In the genomic region with DNA sequence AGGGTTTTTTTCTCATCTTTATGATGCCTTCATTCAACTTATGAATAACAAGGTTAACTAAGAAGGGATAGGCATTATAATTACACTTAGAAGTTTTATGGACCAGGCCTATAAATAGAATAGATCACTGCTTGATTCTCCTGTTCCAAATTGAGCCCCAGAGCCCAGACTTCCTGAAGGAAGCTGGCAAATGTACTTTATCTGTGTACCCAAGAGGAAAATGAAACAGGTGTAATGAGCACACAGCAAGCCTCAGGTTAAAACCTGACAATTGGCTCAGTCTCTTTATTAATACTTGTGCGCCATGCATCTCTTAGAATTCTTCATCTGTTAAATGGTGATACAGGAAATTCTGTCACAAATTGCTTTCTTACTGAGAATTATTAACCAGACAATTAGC, we compare ENCODE assay signal across 32 mouse cellular contexts.
"Had no signal": no experiment of that assay in that cellular context is flagged by ENCODE, and none has a peak within 500 bp of the region (broad histone marks: within the 10 kb centered on the region; RNA-seq: fewer than 3 reads in every experiment).

No protein-coding gene starts in this region.

- H3K4me2 ChIP-seq: limb, embryonic 12.5 days; limb, embryonic 13.5 days; limb, embryonic 15.5 days; liver, embryonic 11.5 days; liver, embryonic 12.5 days; liver, embryonic 13.5 days; liver, embryonic 15.5 days; lung, embryonic 14.5 days; lung, embryonic 15.5 days; midbrain, embryonic 11.5 days; midbrain, embryonic 12.5 days; midbrain, embryonic 13.5 days; midbrain, embryonic 15.5 days; neural tube, embryonic 12.5 days; neural tube, embryonic 13.5 days had no signal

- H3K27ac ChIP-seq: limb, embryonic 10.5 days; limb, embryonic 12.5 days; limb, embryonic 13.5 days; limb, embryonic 15.5 days; liver, embryonic 12.5 days; liver, embryonic 13.5 days; liver, embryonic 14.5 days; liver, embryonic 15.5 days; lung, embryonic 15.5 days; macrophage; midbrain, embryonic 10.5 days; midbrain, embryonic 12.5 days; midbrain, embryonic 13.5 days; midbrain, embryonic 15.5 days; neural tube, embryonic 12.5 days; neural tube, embryonic 13.5 days had no signal

- H3K27me3 ChIP-seq: limb, embryonic 12.5 days; limb, embryonic 13.5 days; limb, embryonic 15.5 days; liver, embryonic 12.5 days; liver, embryonic 13.5 days; liver, embryonic 15.5 days; lung, embryonic 15.5 days; megakaryocyte, embryonic 14.5 days; midbrain, embryonic 12.5 days; midbrain, embryonic 13.5 days; midbrain, embryonic 15.5 days; neural tube, embryonic 12.5 days; neural tube, embryonic 13.5 days had no signal

- DNase-seq: left cerebral cortex, postnatal 4 days; liver; liver, embryonic 13.5 days; lung, adult 18-20 months; lung, adult 2 months; lung, embryonic 14.5 days; lung, postnatal 10 days; lung, postnatal 14 days; lung, postnatal 36 days; lung, postnatal 4 days; midbrain, embryonic 14.5 days had no signal

- ATAC-seq: liver, embryonic 12.5 days; lung, postnatal 0 days; midbrain, embryonic 13.5 days; midbrain, embryonic 15.5 days; midbrain, embryonic 16.5 days had no signal

- H3K4me3 ChIP-seq: limb, embryonic 10.5 days; limb, embryonic 12.5 days; limb, embryonic 13.5 days; limb, embryonic 15.5 days; liver, embryonic 12.5 days; liver, embryonic 13.5 days; liver, embryonic 15.5 days; lung, embryonic 15.5 days; megakaryocyte, embryonic 14.5 days; midbrain, embryonic 10.5 days; midbrain, embryonic 12.5 days; midbrain, embryonic 13.5 days; midbrain, embryonic 15.5 days; myocyte; neural tube, embryonic 12.5 days; neural tube, embryonic 13.5 days had no signal

- H3K4me1 ChIP-seq: limb, embryonic 10.5 days; limb, embryonic 12.5 days; limb, embryonic 13.5 days; limb, embryonic 15.5 days; liver, embryonic 12.5 days; liver, embryonic 13.5 days; liver, embryonic 15.5 days; lung, embryonic 15.5 days; megakaryocyte, embryonic 14.5 days; midbrain, embryonic 10.5 days; midbrain, embryonic 12.5 days; midbrain, embryonic 13.5 days; midbrain, embryonic 15.5 days; neural tube, embryonic 12.5 days; neural tube, embryonic 13.5 days had no signal

- H3K9me3 ChIP-seq: limb, embryonic 10.5 days; limb, embryonic 12.5 days; limb, embryonic 13.5 days; limb, embryonic 15.5 days; liver, embryonic 12.5 days; liver, embryonic 13.5 days; liver, embryonic 15.5 days; lung, embryonic 15.5 days; megakaryocyte, embryonic 14.5 days; midbrain, embryonic 10.5 days; midbrain, embryonic 12.5 days; midbrain, embryonic 13.5 days; midbrain, embryonic 15.5 days; neural tube, embryonic 12.5 days; neural tube, embryonic 13.5 days had no signal

- H3K9ac ChIP-seq: limb, embryonic 12.5 days; limb, embryonic 13.5 days; limb, embryonic 15.5 days; liver, embryonic 12.5 days; liver, embryonic 13.5 days; liver, embryonic 14.5 days; liver, embryonic 15.5 days; lung, embryonic 14.5 days; lung, embryonic 15.5 days; midbrain, embryonic 12.5 days; midbrain, embryonic 13.5 days; midbrain, embryonic 15.5 days; neural tube, embryonic 12.5 days; neural tube, embryonic 13.5 days had no signal

- H3K36me3 ChIP-seq: limb, embryonic 10.5 days; limb, embryonic 12.5 days; limb, embryonic 13.5 days; limb, embryonic 15.5 days; liver, embryonic 12.5 days; liver, embryonic 13.5 days; liver, embryonic 15.5 days; lung, embryonic 15.5 days; midbrain, embryonic 10.5 days; midbrain, embryonic 12.5 days; midbrain, embryonic 13.5 days; midbrain, embryonic 15.5 days; neural tube, embryonic 12.5 days; neural tube, embryonic 13.5 days had no signal
